Mouse (Mus musculus): Measurements from ENCODE around the gene Wrnip1.

- TF ChIP-seq CTCF (IDR thresholded peaks at IDR 0.05; ENCODE audit: extremely low read depth, insufficient read depth, low read length) (no peak), POLR2A (IDR thresholded peaks at IDR 0.05; ENCODE audit: extremely low read depth, insufficient read depth, low read length) (no peak)
Observed at GRCm38 (mm10) chr13:32806820-32807219, 5.0 kb downstream of the Wrnip1 start.

Data from cortical plate, adult 2 months (tissue).